Mouse (Mus musculus): ENCODE measurements around the gene Gfra1.

DNA sequence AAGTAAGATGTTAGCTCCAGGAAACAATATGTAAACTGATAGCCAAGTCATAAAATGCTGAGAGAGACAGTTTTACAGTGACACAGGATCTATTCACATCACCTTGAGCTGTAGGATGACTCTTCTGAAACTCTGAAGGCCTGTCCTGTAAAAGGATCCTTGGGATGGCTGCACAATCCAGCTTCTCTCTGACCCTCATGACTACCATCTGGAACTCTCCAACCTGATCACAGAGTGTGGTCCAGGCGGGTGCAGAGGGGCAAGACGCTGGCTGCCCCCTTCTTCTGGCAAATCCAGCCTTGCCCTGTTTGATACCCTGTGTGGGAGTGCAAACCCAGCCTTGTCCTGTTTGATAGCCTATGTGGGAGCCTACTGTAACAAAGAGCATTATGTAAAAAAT is 28.4 kb downstream of the Gfra1 start:
- TF ChIP-seq CTCF (IDR thresholded peaks at IDR 0.05; ENCODE audit: low read depth, low read length): no peak
- TF ChIP-seq POLR2A (IDR thresholded peaks at IDR 0.05; ENCODE audit: borderline replicate concordance, low read depth, low read length): no peak

All from bone marrow macrophage, adult 2 months (primary cell).